In the genomic region with DNA sequence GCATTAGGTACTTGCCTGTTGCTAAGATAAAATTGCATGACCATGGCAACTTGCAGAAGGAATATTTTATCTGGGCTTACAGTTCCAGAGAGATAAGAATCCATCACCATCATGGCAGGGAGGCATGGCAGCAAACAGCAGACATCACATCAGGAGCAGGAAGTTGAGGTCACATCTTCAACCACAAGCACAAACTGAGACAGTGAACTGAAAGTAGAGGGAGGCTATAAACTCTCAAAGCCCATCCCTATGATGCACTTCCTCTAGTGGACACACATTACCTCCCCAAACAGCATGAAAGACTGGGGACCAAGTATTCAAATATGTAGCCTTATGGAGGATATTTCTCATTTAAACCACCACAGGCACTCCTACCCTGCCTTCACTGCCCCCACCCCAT, we compare ENCODE assay signal across 15 mouse cellular contexts.
"Had no signal": no experiment of that assay in that cellular context is flagged by ENCODE, and none has a peak within 500 bp of the region (broad histone marks: within the 10 kb centered on the region; RNA-seq: fewer than 3 reads in every experiment).

No protein-coding gene starts in this region.

- ATAC-seq: liver, postnatal 0 days; lung, postnatal 0 days; midbrain, embryonic 15.5 days had no signal

- H3K36me3 ChIP-seq: limb, embryonic 12.5 days; limb, embryonic 15.5 days; midbrain, embryonic 12.5 days; midbrain, embryonic 15.5 days; neural tube, embryonic 13.5 days had no signal

- H3K27me3 ChIP-seq: limb, embryonic 15.5 days had no signal

- H3K4me1 ChIP-seq: limb, embryonic 12.5 days; limb, embryonic 15.5 days; midbrain, embryonic 12.5 days; midbrain, embryonic 15.5 days; neural tube, embryonic 13.5 days had no signal

- H3K9me3 ChIP-seq: limb, embryonic 12.5 days; limb, embryonic 15.5 days; midbrain, embryonic 12.5 days; midbrain, embryonic 15.5 days; neural tube, embryonic 13.5 days had no signal

- DNase-seq: kidney, adult 9 months; kidney, postnatal 14 days; kidney, postnatal 4 days; left cerebral cortex, postnatal 4 days; liver, postnatal 0 days; lung, embryonic 14.5 days; lung, postnatal 36 days; thymus, adult 18-20 months; thymus, postnatal 36 days had no signal

- H3K4me3 ChIP-seq: limb, embryonic 12.5 days; limb, embryonic 15.5 days; midbrain, embryonic 12.5 days; midbrain, embryonic 15.5 days; neural tube, embryonic 13.5 days had no signal
